In genomic region chr1:55755742-55756141, GRCm38 (mm10) we compare ENCODE assay signal across 9 mouse cellular contexts.
DNase-seq lines count a peak whose midpoint lies in the region; ATAC-seq and TF ChIP-seq lines count a peak whose summit lies in the region.
"Had no signal": no experiment of that assay in that cellular context is flagged by ENCODE, and none has a peak within 500 bp of the region (broad histone marks: within the 10 kb centered on the region; RNA-seq: fewer than 3 reads in every experiment).

No protein-coding gene starts in this region.

- WGBS in liver, embryonic 11.5 days, result 53% methylated on average over 10 of the region's 10 CpGs
- 54% methylated on average over 10 of the region's 10 CpGs for WGBS in lung, embryonic 14.5 days

- TF ChIP-seq POLR2A in brain, embryonic 14.5 days (IDR thresholded peaks at IDR 0.05; ENCODE audit: borderline replicate concordance, extremely low read depth, insufficient read depth, insufficient read length, poor library complexity, severe bottlenecking), result no peak

- DNase-seq in CD4-positive, CD25-positive, alpha-beta regulatory T cell, adult 2 months (ENCODE audit: low read depth, low spot score), result peak; percentile 80
- peak; percentile 40 for DNase-seq in liver
- no peak for DNase-seq in liver, embryonic 11.5 days (ENCODE audit: low spot score)
- DNase-seq in brain, embryonic 14.5 days (ENCODE audit: low read depth), result peak; percentile 54
- DNase-seq in frontal cortex, postnatal 36 days (ENCODE audit: low spot score in 2 of 2), result peak; percentile 46 to 57
- peak; percentile 57 for DNase-seq in lung, embryonic 14.5 days
- DNase-seq in spleen, postnatal 36 days (ENCODE audit: low spot score in 2 of 2), result peak; percentile 37 to 41

- no peak overlapping the region for H3K4me3 ChIP-seq in liver, embryonic 11.5 days (ENCODE audit: low read depth, low read length)
- H3K4me3 ChIP-seq in lung, embryonic 14.5 days (ENCODE audit: low read depth, low read length), result no peak overlapping the region
- H3K4me3 ChIP-seq: neural tube, embryonic 13.5 days had no signal

- H3K9me3 ChIP-seq in liver, embryonic 11.5 days (ENCODE audit: control insufficient read depth, low read length), result no peaks in the 10 kb centered on the region
- no peaks in the 10 kb centered on the region for H3K9me3 ChIP-seq in lung, embryonic 14.5 days (ENCODE audit: low read depth, low read length)
- H3K9me3 ChIP-seq: neural tube, embryonic 13.5 days had no signal

- ATAC-seq in CD4-positive, CD25-positive, alpha-beta regulatory T cell, adult 4 months, result no peak
- ATAC-seq in liver, embryonic 11.5 days (replicated peaks; ENCODE audit: low FRiP score), result no peak
- ATAC-seq in lung, embryonic 14.5 days (ENCODE audit: insufficient read depth), result no peak

- peak; percentile 70 for TF ChIP-seq CTCF in brain, embryonic 14.5 days (IDR thresholded peaks at IDR 0.05; ENCODE audit: borderline replicate concordance, extremely low read depth, insufficient read depth, insufficient read length)
- TF ChIP-seq CTCF in lung, embryonic 14.5 days (IDR thresholded peaks at IDR 0.05; ENCODE audit: low read depth), result peak; percentile 72

- H3K27me3 ChIP-seq in liver, embryonic 11.5 days (replicated peaks; ENCODE audit: control insufficient read depth, insufficient read depth, low read length), result no peaks in the 10 kb centered on the region
- H3K27me3 ChIP-seq in lung, embryonic 14.5 days (ENCODE audit: insufficient read depth, low read length), result no peaks in the 10 kb centered on the region
- H3K27me3 ChIP-seq: neural tube, embryonic 13.5 days had no signal

- H3K4me1 ChIP-seq in liver, embryonic 11.5 days (replicated peaks; ENCODE audit: control insufficient read depth, insufficient read depth, low read length), result no peaks in the 10 kb centered on the region
- no peaks in the 10 kb centered on the region for H3K4me1 ChIP-seq in lung, embryonic 14.5 days (ENCODE audit: insufficient read depth)
- H3K4me1 ChIP-seq: neural tube, embryonic 13.5 days had no signal

- no peak overlapping the region for H3K4me2 ChIP-seq in liver, embryonic 11.5 days
- H3K4me2 ChIP-seq in lung, embryonic 14.5 days, result no peak overlapping the region
- H3K4me2 ChIP-seq: neural tube, embryonic 13.5 days had no signal

- no peaks in the 10 kb centered on the region for H3K36me3 ChIP-seq in liver, embryonic 11.5 days (ENCODE audit: control insufficient read depth, insufficient read depth, low read length)
- H3K36me3 ChIP-seq in lung, embryonic 14.5 days (ENCODE audit: insufficient read depth), result no peaks in the 10 kb centered on the region
- H3K36me3 ChIP-seq: neural tube, embryonic 13.5 days had no signal

- H3K9ac ChIP-seq in liver, embryonic 11.5 days (ENCODE audit: low read depth, low read length), result no peak overlapping the region
- no peak overlapping the region for H3K9ac ChIP-seq in lung, embryonic 14.5 days
- H3K9ac ChIP-seq: neural tube, embryonic 13.5 days had no signal

- no peak overlapping the region for H3K27ac ChIP-seq in liver, embryonic 11.5 days (ENCODE audit: low read depth, low read length)
- no peak overlapping the region for H3K27ac ChIP-seq in lung, embryonic 14.5 days (ENCODE audit: low read depth)
- H3K27ac ChIP-seq: neural tube, embryonic 13.5 days had no signal
